Mouse (Mus musculus) CH12.LX (cell line): Measurements from ENCODE around the gene Gm13276.
"Not testable (repeated sequence)": the region's sequence is repeated elsewhere in the genome, so short reads cannot be mapped to it uniquely, and the experiment has no call there.

Experiments
- CTCF ChIP-seq, 2 experiments: IDR thresholded peaks in 1 of 2; conservative IDR thresholded peaks in 1 of 2; 2 replicates each; pipeline ENCODE4 v1.5.1; 2011 to 2012; ENCODE audit warnings: low read depth in 2 of 2, low read length in 2 of 2, improper control_type of control experiment in 1 of 2, inconsistent platforms in 1 of 2, mild to moderate bottlenecking in 1 of 2, moderate library complexity in 1 of 2
- EP300 ChIP-seq: IDR thresholded peaks from 2 replicates; pipeline ENCODE4 v1.6.1; 2011; ENCODE audit warnings: low read length, improper control_type of control experiment
- GABPA ChIP-seq: IDR thresholded peaks from 2 replicates; pipeline ENCODE4 v1.6.1; 2012; ENCODE audit warnings: low read depth, low read length, improper control_type of control experiment, inconsistent platforms; ENCODE audit not compliant: insufficient replicate concordance
- MAFK ChIP-seq: IDR thresholded peaks from 2 replicates; pipeline ENCODE4 v1.6.1; 2011; ENCODE audit warnings: low read length, improper control_type of control experiment; ENCODE audit not compliant: insufficient replicate concordance
- POLR2A ChIP-seq: IDR thresholded peaks from 2 replicates; pipeline ENCODE4 v1.6.1; 2011; ENCODE audit warnings: low read depth, mild to moderate bottlenecking, improper control_type of control experiment, low read length
- RCOR1 ChIP-seq: conservative IDR thresholded peaks from 2 replicates; pipeline ENCODE4 v1.6.1; 2012; ENCODE audit warnings: low read depth, mild to moderate bottlenecking, inconsistent platforms, low read length, improper control_type of control experiment
- SMC3 ChIP-seq: IDR thresholded peaks from 2 replicates; pipeline ENCODE4 v1.6.1; 2011; ENCODE audit warnings: low read depth, low read length, improper control_type of control experiment
- UBTF ChIP-seq: IDR thresholded peaks from 2 replicates; pipeline ENCODE4 v1.6.1; 2012; ENCODE audit warnings: low read depth, mild to moderate bottlenecking, inconsistent platforms, low read length, improper control_type of control experiment, moderate library complexity
- ZC3H11A ChIP-seq: IDR thresholded peaks from 2 replicates; pipeline ENCODE4 v1.6.1; 2012; ENCODE audit warnings: low read depth, mild to moderate bottlenecking, inconsistent platforms, low read length, improper control_type of control experiment
- ZMIZ1 ChIP-seq: IDR thresholded peaks from 2 replicates; pipeline ENCODE4 v1.6.1; 2012; ENCODE audit warnings: low read depth, mild to moderate bottlenecking, inconsistent platforms, low read length, improper control_type of control experiment

DNA sequence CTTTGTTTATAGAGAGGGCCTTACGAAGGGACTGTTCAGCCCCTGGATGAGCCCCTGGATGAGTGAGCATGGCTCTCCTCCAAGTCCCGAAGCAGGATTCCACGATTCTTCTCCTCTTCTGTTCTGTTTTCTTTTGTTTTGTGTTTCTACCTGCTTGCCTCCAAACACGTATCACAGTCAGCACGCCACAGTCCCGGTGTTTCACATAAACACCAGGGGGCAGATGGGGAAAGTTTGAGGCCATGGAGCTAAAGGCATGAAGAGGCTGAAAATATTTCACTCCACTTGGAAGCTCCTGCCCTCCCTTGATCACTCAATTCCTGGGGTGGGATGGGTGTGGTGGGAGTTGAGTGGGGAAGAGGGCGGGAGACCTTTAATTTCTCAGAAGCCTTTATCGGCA is 23.7 kb upstream of the Gm13276 start:
- TF ChIP-seq SMC3; MAFK; UBTF; GABPA; CTCF (conservative IDR thresholded peaks at IDR 0.05 in 1 of 2, IDR thresholded peaks at IDR 0.05 in 1 of 2; ENCODE audit: low read depth in 2 of 2, low read length in 2 of 2); EP300; ZMIZ1; POLR2A; ZC3H11A; RCOR1: not testable (repeated sequence)
